In genomic region chr1:132254467-132254866, GRCm38 (mm10) we compare ENCODE assay signal across 29 mouse cellular contexts. TPM values are rescaled to one million over a fixed set of nuclear protein-coding genes. Genes with fewer than 3 reads are reported as not detected.
A peak's percentile ranks its signal among the peaks of the same experiment; 100 is the strongest.
DNase-seq lines count a peak whose midpoint lies in the region; ATAC-seq and TF ChIP-seq lines count a peak whose summit lies in the region.
"Had no signal": no experiment of that assay in that cellular context is flagged by ENCODE, and none has a peak within 500 bp of the region (broad histone marks: within the 10 kb centered on the region; RNA-seq: fewer than 3 reads in every experiment).

No protein-coding gene starts in this region.

- H3K36me3 ChIP-seq in liver, embryonic 14.5 days (replicated peaks; ENCODE audit: control insufficient read depth, insufficient read depth, low read depth), result no peaks in the 10 kb centered on the region
- H3K36me3 ChIP-seq in liver, embryonic 12.5 days, result no peaks in the 10 kb centered on the region
- H3K36me3 ChIP-seq: heart, embryonic 15.5 days; hindbrain, embryonic 10.5 days; limb, embryonic 13.5 days; lung, embryonic 15.5 days; midbrain, embryonic 15.5 days had no signal

- H3K9me3 ChIP-seq in liver, embryonic 14.5 days (ENCODE audit: control insufficient read depth, low read length), result no peaks in the 10 kb centered on the region
- H3K9me3 ChIP-seq in liver, embryonic 12.5 days (replicated peaks), result no peaks in the 10 kb centered on the region
- H3K9me3 ChIP-seq: forebrain, embryonic 13.5 days; heart, embryonic 15.5 days; hindbrain, embryonic 10.5 days; lung, embryonic 15.5 days; midbrain, embryonic 15.5 days; neural tube, embryonic 15.5 days had no signal

- H3K4me2 ChIP-seq in liver, embryonic 14.5 days (ENCODE audit: low read depth), result no peak overlapping the region
- no peak overlapping the region for H3K4me2 ChIP-seq in liver, embryonic 12.5 days
- H3K4me2 ChIP-seq: forebrain, embryonic 13.5 days; heart, embryonic 15.5 days; limb, embryonic 13.5 days; lung, embryonic 15.5 days; midbrain, embryonic 15.5 days; neural tube, embryonic 15.5 days had no signal

- no peak overlapping the region for H3K27ac ChIP-seq in liver, embryonic 14.5 days
- no peak overlapping the region for H3K27ac ChIP-seq in liver, embryonic 12.5 days
- H3K27ac ChIP-seq: forebrain, embryonic 13.5 days; heart, embryonic 15.5 days; hindbrain, embryonic 10.5 days; limb, embryonic 13.5 days; lung, embryonic 15.5 days; midbrain, embryonic 15.5 days; neural tube, embryonic 15.5 days had no signal

- peak; percentile 44 for TF ChIP-seq CTCF in liver, embryonic 14.5 days (IDR thresholded peaks at IDR 0.05; ENCODE audit: low read depth)

- no peak for ATAC-seq in liver, embryonic 14.5 days (ENCODE audit: insufficient read depth)
- no peak for ATAC-seq in liver, embryonic 12.5 days
- ATAC-seq: forebrain, embryonic 13.5 days; midbrain, embryonic 15.5 days had no signal

- no peak for DNase-seq in liver, embryonic 14.5 days (ENCODE audit: low read depth in 3 of 3, low spot score in 3 of 3)
- DNase-seq in 3T3-L1 (ENCODE audit: low read depth, low spot score), result peak; percentile 28
- peak; percentile 29 for DNase-seq in A20 (ENCODE audit: low read depth, low spot score)
- peak; percentile 66 for DNase-seq in ZHBTc4 (ENCODE audit: low read depth, low spot score)
- no peak for DNase-seq in cerebellum, postnatal 25 days
- DNase-seq in right cerebral cortex, postnatal 14 days, result no peak
- no peak for DNase-seq in right cerebral cortex, adult 18-20 months
- DNase-seq: adrenal gland, postnatal 36 days; cerebellum, adult 18-20 months; gastrocnemius, postnatal 10 days; heart, adult 18-20 months; right cerebral cortex, postnatal 25 days; thymus, adult 18-20 months had no signal

- no peaks in the 10 kb centered on the region for H3K4me1 ChIP-seq in liver, embryonic 14.5 days (replicated peaks; ENCODE audit: control insufficient read depth in 2 of 2, insufficient read depth in 2 of 2, low read length in 1 of 2)
- H3K4me1 ChIP-seq in liver, embryonic 12.5 days, result no peaks in the 10 kb centered on the region
- H3K4me1 ChIP-seq: forebrain, embryonic 13.5 days; heart, embryonic 15.5 days; limb, embryonic 13.5 days; lung, embryonic 15.5 days; midbrain, embryonic 15.5 days; neural tube, embryonic 15.5 days had no signal

- WGBS in liver, embryonic 14.5 days (ENCODE audit: insufficient replicate concordance), result 65% methylated on average over 6 of the region's 6 CpGs
- 70% methylated on average over 6 of the region's 6 CpGs for WGBS in liver, embryonic 12.5 days (ENCODE audit: insufficient replicate concordance)

- no peak overlapping the region for H3K9ac ChIP-seq in liver, embryonic 14.5 days (replicated peaks)
- no peak overlapping the region for H3K9ac ChIP-seq in liver, embryonic 12.5 days
- H3K9ac ChIP-seq: forebrain, embryonic 13.5 days; heart, embryonic 15.5 days; limb, embryonic 13.5 days; lung, embryonic 15.5 days; midbrain, embryonic 15.5 days; neural tube, embryonic 15.5 days had no signal

- no peak overlapping the region for H3K4me3 ChIP-seq in liver, embryonic 14.5 days (ENCODE audit: insufficient read depth in 1 of 2, low read depth in 2 of 2, low read length in 2 of 2)
- H3K4me3 ChIP-seq in liver, embryonic 12.5 days, result no peak overlapping the region
- H3K4me3 ChIP-seq: erythroblast, embryonic 14.5 days; forebrain, embryonic 13.5 days; heart, embryonic 15.5 days; hindbrain, embryonic 10.5 days; limb, embryonic 13.5 days; lung, embryonic 15.5 days; midbrain, embryonic 15.5 days; neural tube, embryonic 15.5 days had no signal

- no peaks in the 10 kb centered on the region for H3K27me3 ChIP-seq in liver, embryonic 14.5 days (ENCODE audit: control insufficient read depth, insufficient read depth, low read length)
- H3K27me3 ChIP-seq in liver, embryonic 12.5 days (replicated peaks), result 0 out of 2 replicates have a peak, but pooled peaks cover 2% of the 10 kb centered on the region
- H3K27me3 ChIP-seq: forebrain, embryonic 13.5 days; heart, embryonic 15.5 days; limb, embryonic 13.5 days; lung, embryonic 15.5 days; midbrain, embryonic 15.5 days; neural tube, embryonic 15.5 days had no signal

- TF ChIP-seq EP300 in liver, embryonic 14.5 days (IDR thresholded peaks at IDR 0.05; ENCODE audit: low read depth), result no peak

RNA-seq across cellular contexts. Expression of gene Gm10188, which starts 24.9 kb away (rescaled TPM):
- not detected in 2 replicates for polyA plus RNA-seq in liver, embryonic 14.5 days (2012; rRNA removed)
- not detected in 2 replicates for polyA plus RNA-seq in liver, embryonic 14.5 days (2014; fragmentation: Nextera tagmentation; extraction: Ambion mirVana)
- polyA plus RNA-seq in liver, embryonic 12.5 days (2016; fragmentation: Nextera tagmentation; extraction: Ambion mirVana), result not detected in 2 replicates
- polyA plus RNA-seq: cortical plate, adult 2 months; embryonic facial prominence, embryonic 11.5 days; erythroblast, embryonic 14.5 days; frontal cortex, adult 2 months; heart, embryonic 15.5 days; kidney, embryonic 14.5 days; large intestine, adult 2 months; limb, embryonic 13.5 days; lung, embryonic 15.5 days; spleen, adult 2 months; stomach, embryonic 14.5 days had no signal

RNA-seq across cellular contexts. Expression of gene Klhdc8a, which starts 44.0 kb away (rescaled TPM):
- 0.01 and 0.04 TPM in 2 replicates for polyA plus RNA-seq in liver, embryonic 14.5 days (2012; rRNA removed)
- polyA plus RNA-seq in liver, embryonic 14.5 days (2014; fragmentation: Nextera tagmentation; extraction: Ambion mirVana), result 0.03 and 0.13 TPM in 2 replicates
- 0.06 and 0.07 TPM in 2 replicates for polyA plus RNA-seq in liver, embryonic 12.5 days (2016; fragmentation: Nextera tagmentation; extraction: Ambion mirVana)
- polyA plus RNA-seq: erythroblast, embryonic 14.5 days; stomach, embryonic 14.5 days had no signal

Comparison
In these comparisons a context has a peak if more than half of its experiments do, and no peak if none do; other contexts are left out.
1. DNase-seq: peak in 3T3-L1 (single experiment), A20 (single experiment) and ZHBTc4 (single experiment); none in liver, embryonic 14.5 days (0 of 3), cerebellum, postnatal 25 days (0 of 2), right cerebral cortex, postnatal 14 days (single experiment) and right cerebral cortex, adult 18-20 months (single experiment).